Mouse (Mus musculus) megakaryocyte-erythroid progenitor cell, adult 5-6 weeks (primary cell): ENCODE data around the gene Olfr1354. TPM values are rescaled to one million over a fixed set of nuclear protein-coding genes. Genes with fewer than 3 reads are reported as not detected.
"Not testable (repeated sequence)": the region's sequence is repeated elsewhere in the genome, so short reads cannot be mapped to it uniquely, and the experiment has no call there.

Source experiments
- ATAC-seq: replicated peaks from 2 replicates; pipeline ENCODE4 v1.8.0; 2016; ENCODE audit warnings: mild to moderate bottlenecking, inconsistent platforms; ENCODE audit not compliant: severe bottlenecking, poor library complexity, low FRiP score, low TSS enrichment
- total RNA-seq, 2 experiments: library from RNA; stranded (forward) in 1 of 2; stranded (reverse) in 1 of 2; fragments of 200-1000, 215-1000 nt in 1 of 2; fragments of >200 nt in 1 of 2; fragmentation: Nextera tagmentation in 1 of 2; gene quantifications; 2 replicates each; pipeline ENCODE4 v1.2.3; 2014 to 2017

Olfr1354 gene
- total RNA-seq (2014; fragmentation: Nextera tagmentation): not detected in 2 replicates
- total RNA-seq (2017): not detected in 2 replicates

GRCm38 (mm10) chr10:78912871-78913270 lies at the start of gene Olfr1354:
Gene Olfr1354 (plus strand): TSS chr10:78913171.
- not testable (repeated sequence) for ATAC-seq

GRCm38 (mm10) chr10:78875240-78875639 lies 37.7 kb upstream of the Olfr1354 start, which contains the start of gene Olfr1355:
Gene Olfr1355 (plus strand): TSS chr10:78875540.
- ATAC-seq: no peak

GRCm38 (mm10) chr10:78950336-78950735 lies 37.4 kb downstream of the Olfr1354 start, which contains the start of gene Olfr8:
Gene Olfr8 (plus strand): TSS chr10:78950636.
- ATAC-seq: not testable (repeated sequence)

GRCm38 (mm10) chr10:78963009-78963408 lies 50.0 kb downstream of the Olfr1354 start, which contains the start of gene Olfr1353:
Gene Olfr1353 (plus strand): TSS chr10:78963309.
- not testable (repeated sequence) for ATAC-seq

Other genes starting within 250 kb of the Olfr1354 start
- not detected in 2 replicates for gene Casp14, start 194.9 kb upstream of the Olfr1354 start, total RNA-seq (2014; fragmentation: Nextera tagmentation)
- not detected in 2 replicates for gene Casp14, start 194.9 kb upstream of the Olfr1354 start, total RNA-seq (2017)
- gene Ccdc105, start 160.1 kb upstream of the Olfr1354 start, total RNA-seq (2014; fragmentation: Nextera tagmentation): not detected in 2 replicates
- not detected in 2 replicates for gene Ccdc105, start 160.1 kb upstream of the Olfr1354 start, total RNA-seq (2017)
- gene Slc1a6, start 132.7 kb upstream of the Olfr1354 start, total RNA-seq (2014; fragmentation: Nextera tagmentation): not detected in 2 replicates
- gene Slc1a6, start 132.7 kb upstream of the Olfr1354 start, total RNA-seq (2017): not detected in 2 replicates
- not detected in 2 replicates for gene Olfr1356, start 61.0 kb upstream of the Olfr1354 start, total RNA-seq (2014; fragmentation: Nextera tagmentation)
- not detected in 2 replicates for gene Olfr1356, start 61.0 kb upstream of the Olfr1354 start, total RNA-seq (2017)
- gene Olfr1355, start 37.6 kb upstream of the Olfr1354 start, total RNA-seq (2014; fragmentation: Nextera tagmentation): not detected in 2 replicates
- gene Olfr1355, start 37.6 kb upstream of the Olfr1354 start, total RNA-seq (2017): not detected in 2 replicates
- not detected in 2 replicates for gene Olfr8, start 37.5 kb downstream of the Olfr1354 start, total RNA-seq (2014; fragmentation: Nextera tagmentation)
- gene Olfr8, start 37.5 kb downstream of the Olfr1354 start, total RNA-seq (2017): not detected in 2 replicates
- not detected in 2 replicates for gene Olfr1353, start 50.1 kb downstream of the Olfr1354 start, total RNA-seq (2014; fragmentation: Nextera tagmentation)
- gene Olfr1353, start 50.1 kb downstream of the Olfr1354 start, total RNA-seq (2017): not detected in 2 replicates
- not detected in 2 replicates for gene Olfr1352, start 67.9 kb downstream of the Olfr1354 start, total RNA-seq (2014; fragmentation: Nextera tagmentation)
- gene Olfr1352, start 67.9 kb downstream of the Olfr1354 start, total RNA-seq (2017): not detected in 2 replicates
- gene Olfr1351, start 99.3 kb downstream of the Olfr1354 start, total RNA-seq (2014; fragmentation: Nextera tagmentation): not detected in 2 replicates
- gene Olfr1351, start 99.3 kb downstream of the Olfr1354 start, total RNA-seq (2017): not detected in 2 replicates
- not detected in 2 replicates for gene Olfr57, start 115.6 kb downstream of the Olfr1354 start, total RNA-seq (2014; fragmentation: Nextera tagmentation)
- not detected in 2 replicates for gene Olfr57, start 115.6 kb downstream of the Olfr1354 start, total RNA-seq (2017)
- 9.5 and 10.5 TPM in 2 replicates for gene 2610008E11Rik, start 184.4 kb downstream of the Olfr1354 start, total RNA-seq (2014; fragmentation: Nextera tagmentation)
- gene 2610008E11Rik, start 184.4 kb downstream of the Olfr1354 start, total RNA-seq (2017): 8.5 and 18.0 TPM in 2 replicates
- not detected in 2 replicates for gene Vmn2r80, start 235.6 kb downstream of the Olfr1354 start, total RNA-seq (2014; fragmentation: Nextera tagmentation)
- not detected in 2 replicates for gene Vmn2r80, start 235.6 kb downstream of the Olfr1354 start, total RNA-seq (2017)